Mouse (Mus musculus): Measurements from ENCODE around the gene Slc19a3.

DNA sequence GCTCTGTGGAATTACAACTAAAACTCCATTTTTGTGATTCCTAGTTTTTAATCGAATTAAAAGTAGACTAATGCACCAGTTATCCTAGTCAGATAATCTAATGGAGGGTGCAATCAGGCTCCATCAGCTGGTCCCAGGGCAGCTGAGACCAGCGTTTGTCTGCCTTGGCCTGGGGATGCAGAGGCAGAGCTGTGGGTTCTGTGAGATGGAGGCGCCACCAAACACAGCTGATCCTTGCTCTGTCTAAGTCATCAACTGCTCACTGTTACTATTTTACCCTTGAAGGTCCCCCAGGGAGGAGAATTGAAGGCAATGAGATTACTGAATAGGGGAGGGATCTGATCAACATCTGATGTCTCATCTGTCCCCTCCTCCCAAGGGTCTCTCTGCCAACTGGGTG is 71.8 kb downstream of the Slc19a3 start:
- TF ChIP-seq GABPA (IDR thresholded peaks at IDR 0.05; ENCODE audit: insufficient replicate concordance, low read depth, low read length) (no peak), EP300 (IDR thresholded peaks at IDR 0.05; ENCODE audit: low read length) (no peak), MAFK (IDR thresholded peaks at IDR 0.05; ENCODE audit: insufficient replicate concordance, low read length) (no peak), CTCF (conservative IDR thresholded peaks at IDR 0.05 in 1 of 2, IDR thresholded peaks at IDR 0.05 in 1 of 2; ENCODE audit: low read depth in 2 of 2, low read length in 2 of 2) (no peak), RAD21 (IDR thresholded peaks at IDR 0.05; ENCODE audit: low read depth, low read length) (no peak), USF1 (IDR thresholded peaks at IDR 0.05; ENCODE audit: low read depth, low read length) (no peak), KAT2A (IDR thresholded peaks at IDR 0.05; ENCODE audit: insufficient replicate concordance, low read length) (no peak), POLR2A (IDR thresholded peaks at IDR 0.05; ENCODE audit: low read depth, low read length) (no peak), ZC3H11A (IDR thresholded peaks at IDR 0.05; ENCODE audit: low read depth, low read length) (no peak), MAZ (IDR thresholded peaks at IDR 0.05; ENCODE audit: low read depth, low read length) (no peak), POLR2AphosphoS2 (IDR thresholded peaks at IDR 0.05; ENCODE audit: low read depth, low read length) (no peak), SIN3A (IDR thresholded peaks at IDR 0.05; ENCODE audit: low read length) (no peak), NELFE (IDR thresholded peaks at IDR 0.05; ENCODE audit: low read depth, low read length) (no peak)
